Comparison of ENCODE assay signal across 8 mouse cellular contexts in the genomic region with DNA sequence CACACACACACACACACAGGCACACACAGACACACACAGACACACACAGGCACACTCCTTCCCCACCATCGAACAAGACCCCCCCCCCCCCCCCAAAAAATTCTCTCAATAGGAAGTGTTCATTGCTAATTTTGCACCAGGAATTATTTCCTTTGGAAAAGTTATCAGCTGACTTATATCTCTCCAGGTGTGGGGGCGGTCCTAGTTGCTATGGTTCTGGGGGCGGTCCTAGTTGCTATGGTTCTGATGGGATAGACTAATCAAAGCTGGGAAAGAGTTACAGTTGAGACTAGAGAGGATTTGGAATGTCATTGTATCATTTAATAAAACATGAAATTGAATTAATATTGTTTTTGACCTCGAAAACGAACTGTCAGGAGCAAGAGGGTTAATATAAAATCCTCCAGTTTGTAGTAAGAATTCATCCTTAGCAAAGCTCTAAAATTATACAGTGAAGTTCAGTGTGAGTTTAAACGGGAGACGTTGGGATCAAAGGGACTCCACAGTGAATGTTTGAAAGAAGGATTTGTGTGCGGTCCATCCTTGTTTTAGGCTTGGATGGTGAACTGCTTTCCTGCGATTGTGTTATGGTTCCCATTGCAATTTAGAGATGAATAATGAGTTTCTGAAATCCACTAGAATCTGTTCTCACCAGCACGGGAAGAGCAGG. TPM values are rescaled to one million over a fixed set of nuclear protein-coding genes. Genes with fewer than 3 reads are reported as not detected.
DNase-seq lines count a peak whose midpoint lies in the region; ATAC-seq and TF ChIP-seq lines count a peak whose summit lies in the region.
"Had no signal": no experiment of that assay in that cellular context is flagged by ENCODE, and none has a peak within 500 bp of the region (broad histone marks: within the 10 kb centered on the region; RNA-seq: fewer than 3 reads in every experiment).

No protein-coding gene starts in this region.

- H3K27ac ChIP-seq in left cerebral cortex, adult 2 months: no peak overlapping the region
- H3K27ac ChIP-seq in forebrain, embryonic 10.5 days: peak overlapping the region; percentile 77
- no peak overlapping the region for H3K27ac ChIP-seq in intestine, embryonic 16.5 days (ENCODE audit: low read length)
- no peak overlapping the region for H3K27ac ChIP-seq in neural tube, embryonic 14.5 days (ENCODE audit: low read depth, low read length)
- no peak overlapping the region for H3K27ac ChIP-seq in cerebellum, adult 2 months (ENCODE audit: insufficient read depth, low read length)

- peak overlapping the region; percentile 56 for H3K4me2 ChIP-seq in intestine, embryonic 16.5 days (ENCODE audit: low read depth, low read length)
- peak overlapping the region; percentile 38 for H3K4me2 ChIP-seq in neural tube, embryonic 14.5 days (ENCODE audit: low read depth, low read length)

- DNase-seq in left cerebral cortex, adult 2 months (ENCODE audit: extremely low spot score in 1 of 2, low spot score in 2 of 2): no peak
- DNase-seq in left cerebral cortex, postnatal 36 days (ENCODE audit: low spot score in 2 of 2): no peak
- peak; percentile 37 for DNase-seq in forebrain, embryonic 10.5 days (ENCODE audit: extremely low spot score, low spot score)
- no peak for DNase-seq in cerebellum, adult 9-10 months
- no peak for DNase-seq in cerebellum, adult 2 months

- H3K9ac ChIP-seq in intestine, embryonic 16.5 days (ENCODE audit: low read depth, low read length): peak overlapping the region; percentile 53; the same call in 1 of the 2 replicates
- H3K9ac ChIP-seq in neural tube, embryonic 14.5 days (replicated peaks; ENCODE audit: low read depth, low read length): peak overlapping the region; percentile 39; the same call in 1 of the 2 replicates

- peaks cover 6% of the 10 kb centered on the region for H3K27me3 ChIP-seq in forebrain, embryonic 10.5 days (ENCODE audit: poor library complexity, severe bottlenecking)
- no peaks in the 10 kb centered on the region for H3K27me3 ChIP-seq in intestine, embryonic 16.5 days (replicated peaks; ENCODE audit: control insufficient read depth, insufficient read depth, low read length)
- H3K27me3 ChIP-seq in neural tube, embryonic 14.5 days (ENCODE audit: control insufficient read depth, insufficient read depth, low read length): no peaks in the 10 kb centered on the region
- no peaks in the 10 kb centered on the region for H3K27me3 ChIP-seq in cerebellum, adult 2 months (ENCODE audit: control insufficient read depth, insufficient read depth, low read length)

- H3K36me3 ChIP-seq in forebrain, embryonic 10.5 days (replicated peaks): no peaks in the 10 kb centered on the region
- H3K36me3 ChIP-seq in intestine, embryonic 16.5 days (ENCODE audit: control insufficient read depth, insufficient read depth, low read length): no peaks in the 10 kb centered on the region
- no peaks in the 10 kb centered on the region for H3K36me3 ChIP-seq in neural tube, embryonic 14.5 days (ENCODE audit: control insufficient read depth, insufficient read depth, low read length)

- peak overlapping the region; percentile 27 for H3K4me3 ChIP-seq in left cerebral cortex, adult 2 months
- peak overlapping the region; percentile 45 for H3K4me3 ChIP-seq in forebrain, embryonic 10.5 days
- peak overlapping the region; percentile 37 for H3K4me3 ChIP-seq in intestine, embryonic 16.5 days (ENCODE audit: low read length)
- peak overlapping the region; percentile 22; the same call in 1 of the 2 replicates for H3K4me3 ChIP-seq in neural tube, embryonic 14.5 days (ENCODE audit: low read depth, low read length)
- no peak overlapping the region for H3K4me3 ChIP-seq in cerebellum, adult 2 months (replicated peaks; ENCODE audit: insufficient read depth, low read depth, low read length)

- 41% methylated on average over 10 of the region's 10 CpGs for WGBS in forebrain, embryonic 10.5 days
- WGBS in intestine, embryonic 16.5 days: 28% methylated on average over 10 of the region's 10 CpGs
- whole genome bisulfite sequencing in neural tube, embryonic 14.5 days: 37% methylated on average over 10 of the region's 10 CpGs
- 52% methylated on average over 10 of the region's 10 CpGs for WGBS in cerebellum, adult 2 months

- peaks cover 3% of the 10 kb centered on the region; the same call in 1 of the 2 replicates for H3K9me3 ChIP-seq in forebrain, embryonic 10.5 days
- no peaks in the 10 kb centered on the region for H3K9me3 ChIP-seq in intestine, embryonic 16.5 days (ENCODE audit: control insufficient read depth, low read length)
- H3K9me3 ChIP-seq in neural tube, embryonic 14.5 days (ENCODE audit: control insufficient read depth, low read length): no peaks in the 10 kb centered on the region

- intact Hi-C loops in left cerebral cortex, adult 2 months (cut with DNase I): no loop called here
- intact Hi-C loops in left cerebral cortex, postnatal 36 days (cut with DNase I): no loop called here

- H3K4me1 ChIP-seq in forebrain, embryonic 10.5 days: peaks cover 13% of the 10 kb centered on the region
- no peaks in the 10 kb centered on the region; the same call in 1 of the 2 replicates for H3K4me1 ChIP-seq in intestine, embryonic 16.5 days (ENCODE audit: control insufficient read depth, insufficient read depth, low read length)
- H3K4me1 ChIP-seq in neural tube, embryonic 14.5 days (ENCODE audit: control insufficient read depth, insufficient read depth, low read length): no peaks in the 10 kb centered on the region
- no peaks in the 10 kb centered on the region; the same call in 1 of the 2 replicates for H3K4me1 ChIP-seq in cerebellum, adult 2 months (ENCODE audit: control insufficient read depth, insufficient read depth, low read length)

- no peak for TF ChIP-seq POLR2A in cerebellum, adult 2 months (IDR thresholded peaks at IDR 0.05; ENCODE audit: borderline replicate concordance, insufficient read depth, low read length)

- ATAC-seq in intestine, embryonic 16.5 days: peak; percentile 50; the same call in 1 of the 2 replicates
- ATAC-seq in neural tube, embryonic 14.5 days (ENCODE audit: low read depth): no peak

- no peak for TF ChIP-seq CTCF in left cerebral cortex, adult 2 months (IDR thresholded peaks at IDR 0.05)
- no peak for TF ChIP-seq CTCF in cerebellum, adult 2 months (IDR thresholded peaks at IDR 0.05; ENCODE audit: borderline replicate concordance, insufficient read depth, low read depth, low read length)

RNA-seq across cellular contexts. Expression of gene Gm11077, which starts 4.0 kb away (rescaled TPM):
- not detected for total RNA-seq in left cerebral cortex, adult 2 months (2021)
- not detected for total RNA-seq in left cerebral cortex, postnatal 36 days (2021)
- not detected in 2 replicates for polyA plus RNA-seq in forebrain, embryonic 10.5 days (2016; fragmentation: Nextera tagmentation; extraction: Ambion mirVana)
- polyA plus RNA-seq in intestine, embryonic 16.5 days (2015; fragmentation: Nextera tagmentation; extraction: Ambion mirVana): not detected in 2 replicates
- not detected in 2 replicates for polyA plus RNA-seq in neural tube, embryonic 14.5 days (2014; fragmentation: Nextera tagmentation; extraction: Ambion mirVana)
- not detected in 2 replicates for polyA plus RNA-seq in cerebellum, adult 2 months (2012; rRNA removed)
- total RNA-seq: layer of hippocampus, postnatal 36 days had no signal
